Mouse (Mus musculus) adrenal gland, postnatal 14 days (tissue): ENCODE data around the gene Calml3. TPM values are rescaled to one million over a fixed set of nuclear protein-coding genes. Genes with fewer than 3 reads are reported as not detected.

Experiments used
- DNase-seq: peaks from one replicate; pipeline ENCODE4 v3.0.0; 2021; ENCODE audit warnings: mixed read lengths
- total RNA-seq: library from RNA; stranded (reverse); gene quantifications from 2 replicates; pipeline ENCODE4 v1.2.3, GENCODE M21; 2021

Gene Calml3
- total RNA-seq, 1 experiment from 2014 or later, result not detected

DNA sequence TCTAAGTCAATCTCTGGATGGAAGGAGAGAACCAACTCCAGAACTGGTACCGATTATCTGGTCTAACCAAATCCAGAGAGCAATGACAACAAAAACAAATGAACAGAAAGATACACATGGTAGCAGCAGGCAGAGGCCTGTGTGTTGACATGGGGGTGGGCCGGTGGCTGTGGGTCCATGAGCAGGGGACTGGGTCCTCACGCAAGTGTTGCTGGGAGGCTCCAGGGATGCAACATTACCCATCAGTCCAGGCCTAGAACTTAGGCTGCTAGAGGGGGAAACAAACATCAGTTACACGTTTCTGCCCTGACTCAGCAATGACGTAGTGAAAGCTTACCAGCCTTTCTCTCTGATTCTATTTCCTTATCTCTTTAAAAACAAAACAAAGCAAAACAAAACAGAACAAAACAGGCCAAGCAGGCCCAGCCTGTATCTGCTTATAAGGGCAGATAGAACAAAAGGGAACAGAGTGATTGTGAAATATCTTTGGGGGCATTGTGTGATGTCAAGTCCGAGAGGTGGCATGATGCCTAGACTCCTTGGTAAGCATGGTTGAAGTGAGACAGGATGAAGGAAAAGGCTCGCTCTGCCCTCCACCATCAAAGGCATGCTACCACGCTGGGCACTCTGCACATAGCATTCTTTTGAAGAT, 24.4 kb downstream of the Calml3 start:
- DNase-seq, result no peak

DNA sequence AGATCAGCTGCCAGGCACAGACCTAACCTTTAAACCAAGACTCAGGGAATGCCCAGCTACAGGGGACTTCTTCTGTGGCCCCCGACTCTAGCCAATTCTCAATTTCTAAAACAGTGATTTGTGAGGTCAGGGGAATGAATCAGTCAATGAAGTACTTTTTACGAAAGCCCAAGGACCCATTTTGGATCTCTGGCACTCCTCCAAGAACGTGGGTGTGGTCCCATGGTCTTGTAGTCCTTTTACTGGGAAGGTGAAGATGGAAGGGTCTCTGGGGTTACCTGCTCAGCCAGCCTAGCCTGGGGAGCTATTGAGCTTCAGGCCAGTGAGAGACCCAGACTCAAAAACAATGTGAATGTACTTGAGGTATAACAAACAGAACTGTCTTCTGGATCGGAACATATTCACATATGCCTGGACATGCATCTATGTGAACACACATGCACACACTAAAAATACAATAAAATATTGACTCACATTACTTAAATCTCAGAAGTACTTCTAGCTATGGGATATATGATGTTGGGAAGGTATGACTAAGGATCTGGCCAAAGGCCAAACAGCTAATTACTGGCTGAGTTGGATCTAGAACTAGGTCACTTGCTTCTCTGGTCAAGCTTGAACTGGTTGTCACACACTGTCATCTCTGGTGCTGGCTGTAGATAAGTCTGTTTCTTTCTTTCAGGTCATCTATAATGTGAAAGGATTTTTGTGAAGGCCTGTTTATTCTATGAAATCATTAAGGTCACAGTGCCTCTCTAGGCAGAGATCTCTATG, 25.3 kb downstream of the Calml3 start:
- DNase-seq, result peak; percentile 74

DNA sequence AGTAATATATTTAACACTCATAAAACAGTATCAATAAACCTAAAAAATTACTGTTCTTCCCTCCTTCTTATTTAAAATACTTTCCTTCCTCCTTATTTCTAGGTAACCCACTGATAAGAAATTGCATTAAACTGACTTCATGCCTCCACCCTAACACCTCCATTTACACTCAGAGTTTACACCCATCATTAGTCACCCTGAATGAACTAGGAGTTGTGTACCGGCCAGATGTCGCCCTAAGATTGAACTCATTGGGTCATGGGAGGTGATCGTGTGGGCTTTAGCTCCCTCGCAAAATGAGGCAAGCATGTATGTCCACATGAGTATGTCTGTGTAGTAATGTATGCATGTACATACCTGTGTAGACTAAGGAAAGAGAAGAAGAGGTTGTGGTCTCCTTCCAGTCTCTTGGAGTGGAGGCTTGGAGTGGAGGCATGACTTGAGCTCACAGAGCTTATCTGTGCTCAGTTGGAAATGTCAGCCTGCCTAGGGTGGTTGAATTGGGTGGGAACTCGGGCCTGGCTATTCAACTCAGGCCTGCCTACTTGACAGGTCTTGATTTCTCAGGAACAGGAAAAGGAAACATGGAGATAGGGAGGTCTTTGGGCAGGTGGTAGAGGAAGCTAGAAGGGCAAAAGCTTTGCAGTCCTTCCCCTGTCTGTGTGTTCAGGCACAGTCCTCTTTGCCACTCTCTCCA, 26.8 kb downstream of the Calml3 start:
- DNase-seq, result no peak

DNA sequence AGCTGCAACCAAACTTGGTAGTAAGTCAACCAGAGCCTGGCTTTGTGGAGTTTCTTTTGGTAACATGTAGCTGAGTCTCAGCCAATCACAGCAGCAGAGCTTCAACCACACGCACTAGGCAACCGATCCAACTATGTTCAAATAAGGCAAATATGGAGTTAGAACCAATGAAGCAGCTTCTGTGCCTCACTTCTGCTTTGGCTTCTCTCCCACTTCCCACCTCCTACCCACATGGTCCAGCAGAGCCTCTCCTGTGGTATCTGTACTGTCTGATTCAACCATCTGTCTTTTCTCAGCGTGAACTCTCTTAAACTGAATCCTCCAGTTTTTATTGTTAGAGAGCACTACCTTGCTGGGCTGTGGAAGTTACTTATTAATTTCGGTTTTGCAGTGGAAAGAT, 27.7 kb downstream of the Calml3 start:
- no peak for DNase-seq

DNA sequence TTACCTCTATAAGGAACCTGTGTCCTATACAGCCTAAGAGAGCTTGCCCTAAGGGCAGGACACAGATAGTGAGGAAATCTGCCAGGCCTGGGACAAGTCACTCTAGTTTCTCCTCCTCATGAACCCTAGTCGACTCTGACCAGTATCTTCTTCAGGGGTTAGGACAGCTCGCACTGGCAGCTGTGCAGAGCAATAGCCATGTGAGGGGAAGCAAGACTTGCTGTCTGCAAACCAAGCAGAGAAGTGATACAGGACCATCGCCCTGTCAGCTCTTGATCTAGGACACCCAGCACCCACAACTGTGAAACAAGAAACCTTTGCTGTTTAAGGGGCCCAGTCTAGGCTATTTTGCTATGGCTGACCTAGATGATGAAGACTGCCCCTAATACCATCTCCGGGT, 29.1 kb downstream of the Calml3 start:
- no peak for DNase-seq

DNA sequence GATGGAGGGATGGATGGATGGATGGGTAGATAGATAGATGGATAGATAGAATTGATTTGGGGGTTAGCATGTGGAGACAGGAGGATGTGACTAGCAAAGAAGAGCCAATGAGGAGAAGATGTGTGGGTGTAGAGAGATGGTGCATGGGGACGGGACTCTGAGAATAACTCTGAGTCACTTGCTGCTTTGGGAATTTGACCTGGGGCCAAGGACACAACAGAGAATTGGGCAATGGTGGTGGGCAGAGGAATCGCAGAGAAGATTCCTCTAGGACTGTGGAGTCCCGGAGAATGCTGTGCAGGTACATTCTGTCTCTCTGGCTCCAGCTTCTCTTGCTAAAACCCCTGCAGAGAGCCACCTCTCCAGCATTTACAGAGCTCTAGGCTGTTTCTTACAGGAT, 29.8 kb downstream of the Calml3 start:
- DNase-seq, result peak; percentile 56

DNA sequence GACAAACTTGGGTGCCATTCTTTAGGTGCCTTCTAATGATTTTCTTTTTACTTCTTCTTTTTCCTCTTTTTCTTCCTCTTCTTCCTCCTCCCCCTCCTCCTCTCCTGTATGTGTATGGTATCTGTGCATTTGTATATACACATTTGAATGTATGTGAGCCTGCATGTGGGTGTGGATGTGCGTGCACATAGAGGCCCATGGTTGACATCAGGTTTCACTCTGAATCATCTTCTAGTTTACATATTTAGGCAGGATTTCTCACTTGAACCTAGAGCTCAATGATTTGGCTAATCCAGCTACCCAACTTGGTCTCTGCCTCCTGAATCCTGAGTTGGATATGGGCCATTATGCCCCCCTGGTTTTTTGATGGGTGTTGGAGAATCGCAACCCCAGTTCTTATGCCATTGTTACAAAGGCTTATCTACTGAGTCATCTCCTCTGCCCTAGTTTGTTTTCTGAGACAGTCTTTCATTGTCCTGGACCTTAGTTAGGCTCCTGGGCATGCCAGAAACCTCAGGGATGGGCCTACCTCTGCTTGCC, 30.9 kb downstream of the Calml3 start:
- DNase-seq, result no peak

DNA sequence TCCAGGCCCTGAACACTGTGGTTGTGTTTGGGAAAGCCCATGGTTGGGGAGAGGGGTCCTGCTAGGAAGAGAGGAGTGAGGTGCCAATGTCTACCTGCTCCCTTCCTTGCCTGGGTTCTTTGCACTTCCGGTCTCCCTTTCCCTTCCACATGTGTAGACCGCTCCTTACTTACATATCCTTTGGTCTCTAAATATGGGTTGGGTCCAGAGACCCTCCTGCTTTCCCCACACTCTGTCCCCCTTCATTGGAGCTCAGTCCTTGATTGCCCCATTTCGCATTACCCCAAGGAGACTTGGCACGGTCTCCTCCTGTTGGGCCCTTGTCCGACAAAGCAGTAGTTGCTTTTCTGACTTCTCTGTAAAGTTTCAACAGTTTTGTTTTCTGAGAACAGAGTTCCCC, 32.9 kb downstream of the Calml3 start:
- no peak for DNase-seq

DNA sequence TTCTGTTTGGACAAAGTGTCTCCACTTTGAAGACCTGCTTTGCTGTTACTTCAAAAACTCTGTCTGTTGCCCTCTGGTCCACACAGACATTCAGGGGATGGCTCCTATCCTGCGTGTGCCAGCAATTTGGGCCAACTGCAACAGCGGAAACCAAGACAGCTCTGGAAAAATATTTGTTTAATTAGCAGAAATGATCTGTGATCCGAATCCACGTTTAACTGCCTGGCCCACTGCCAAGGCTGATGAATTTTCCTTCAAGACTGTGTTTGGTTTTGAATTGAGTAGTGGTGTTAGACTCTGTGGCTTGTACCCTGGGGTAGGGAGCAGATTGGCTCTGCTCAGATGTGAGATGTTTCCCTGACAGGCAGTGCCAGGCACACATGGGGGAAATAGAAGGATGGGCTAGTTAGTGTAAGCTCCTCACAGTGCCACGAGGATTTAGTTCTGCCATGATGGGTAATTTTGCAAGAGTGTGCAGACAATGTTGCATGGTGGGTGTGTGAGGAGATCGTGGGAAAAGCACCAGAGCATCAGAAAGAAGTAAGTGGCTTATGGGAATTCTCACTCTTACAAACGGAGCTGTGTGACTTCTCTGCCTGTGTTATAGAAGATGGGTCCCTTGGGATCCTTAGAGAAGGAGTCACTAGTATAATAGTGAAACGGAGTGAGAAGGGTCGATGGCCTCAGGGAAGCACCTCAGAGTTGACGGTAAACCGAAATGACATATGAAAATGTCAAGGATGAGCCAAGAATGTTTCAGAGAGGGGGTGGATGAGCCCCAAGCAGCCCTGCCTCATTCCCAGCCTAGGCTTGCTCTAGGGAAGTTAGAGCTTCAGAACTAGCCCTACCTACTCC, 33.7 kb downstream of the Calml3 start:
- peak; percentile 33 for DNase-seq

DNA sequence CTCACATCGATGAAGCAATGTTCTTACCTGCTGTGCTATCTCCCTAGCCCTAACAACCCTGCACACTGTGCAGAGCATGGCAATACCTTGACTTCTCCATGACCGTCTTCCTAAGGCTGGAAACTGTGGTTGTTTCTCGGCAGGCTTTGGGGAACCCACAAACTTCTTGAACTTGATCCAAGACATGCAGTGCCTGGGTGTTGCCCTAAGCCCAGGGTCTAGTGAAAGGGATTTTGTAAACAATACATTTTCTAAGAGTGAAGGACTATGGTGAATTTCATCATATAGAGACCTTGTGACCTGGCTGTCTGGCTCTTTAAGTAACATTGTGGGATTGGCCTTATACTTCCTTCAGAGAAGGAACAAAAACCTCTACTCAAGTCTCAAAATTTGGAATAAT, 34.6 kb downstream of the Calml3 start:
- DNase-seq, result no peak

DNA sequence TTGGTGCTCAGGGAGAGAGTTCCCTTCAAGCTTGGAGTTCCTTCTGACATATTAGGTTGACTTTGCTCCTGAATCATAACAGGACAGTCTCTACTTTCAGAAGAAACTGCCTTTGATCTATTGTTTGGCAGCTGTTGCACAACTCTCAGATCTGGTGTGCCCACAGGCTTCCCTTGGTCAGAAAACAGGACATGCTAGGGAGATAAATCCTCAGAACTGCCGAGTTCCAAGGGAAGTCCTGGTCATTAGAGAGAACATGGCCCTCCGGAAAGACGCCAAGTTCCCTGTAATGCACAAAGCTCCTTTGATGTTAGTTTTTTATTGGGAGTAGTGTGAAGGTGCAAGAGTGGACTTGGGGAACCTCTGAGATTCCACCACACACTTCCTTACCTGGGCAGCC, 35.5 kb downstream of the Calml3 start:
- DNase-seq, result peak; percentile 53

DNA sequence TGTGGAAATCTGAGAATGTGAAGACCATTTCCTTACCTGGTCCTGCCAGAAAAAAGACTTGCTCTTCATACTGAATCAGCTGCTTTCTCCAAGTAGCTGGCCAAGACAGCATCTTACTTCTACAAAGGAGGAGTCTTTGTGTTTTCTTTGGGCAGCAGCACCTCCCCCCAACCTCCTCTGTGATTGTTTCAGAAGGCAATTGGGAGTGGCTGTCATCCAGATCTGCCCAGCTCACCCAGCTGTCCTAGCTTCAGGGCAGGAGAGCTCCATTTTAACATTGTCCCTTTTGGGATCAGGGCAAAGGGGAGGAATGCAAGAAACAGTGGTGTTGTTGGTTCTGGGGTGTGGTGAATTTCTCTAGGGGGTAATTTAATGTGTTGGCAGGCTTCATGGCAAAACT, 37.0 kb downstream of the Calml3 start:
- DNase-seq, result no peak

DNA sequence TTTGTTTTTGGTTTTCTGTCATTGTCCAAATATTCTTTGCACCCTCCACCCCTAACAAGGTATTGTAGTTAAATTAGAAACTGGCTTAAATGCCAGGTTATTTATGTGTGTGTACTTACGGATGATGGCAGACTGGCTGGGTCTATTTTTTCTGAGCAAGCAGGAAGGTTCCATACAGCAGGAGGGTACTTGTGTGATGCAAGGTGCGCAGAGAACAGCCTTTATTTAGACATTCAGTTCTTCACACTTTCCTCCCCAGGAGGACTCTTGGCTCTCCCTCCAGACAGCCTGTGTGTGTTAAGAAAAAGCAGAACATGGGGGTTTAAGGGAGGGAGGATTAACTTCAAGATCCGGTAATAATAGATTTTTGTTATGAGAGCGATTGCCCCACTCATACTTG, 38.3 kb downstream of the Calml3 start:
- DNase-seq, result no peak

DNA sequence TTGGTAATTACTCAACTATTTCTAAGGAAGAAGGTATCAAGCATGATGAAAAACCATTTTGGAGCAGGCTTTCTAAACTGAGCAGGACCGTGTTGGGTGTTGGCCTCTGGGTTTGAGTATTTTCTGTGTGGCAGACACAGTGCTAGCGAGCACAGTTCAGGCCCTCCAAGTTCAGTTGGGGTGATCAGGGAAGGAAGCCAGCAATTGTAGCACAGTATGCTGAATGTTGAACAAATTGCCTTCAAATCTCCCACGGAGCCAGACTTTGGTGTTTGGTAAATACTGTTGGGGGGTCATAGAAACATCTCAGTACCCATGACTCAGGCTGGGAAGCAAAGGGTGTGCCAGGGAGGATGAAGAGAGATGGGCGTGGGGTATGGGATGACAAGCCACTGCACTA, 43.0 kb downstream of the Calml3 start:
- DNase-seq, result no peak

DNA sequence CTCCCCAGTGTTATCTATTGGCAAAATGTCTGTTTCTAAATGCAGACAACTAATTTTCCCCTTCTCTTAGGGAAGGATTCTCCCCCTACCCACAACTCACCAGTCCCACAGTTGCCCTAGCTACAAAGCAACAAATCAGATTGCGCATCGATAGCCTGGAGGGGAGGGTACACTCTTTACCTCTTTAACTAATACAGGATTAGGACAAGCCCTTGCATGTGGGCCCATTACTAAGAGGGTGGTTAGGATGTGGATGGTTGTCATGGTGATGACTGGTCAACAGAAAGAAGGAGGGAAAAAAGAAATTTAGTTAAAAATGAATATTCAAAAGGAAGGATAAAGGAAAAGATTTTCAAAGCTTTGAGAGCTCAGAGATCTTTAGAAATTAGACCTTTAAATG, 45.8 kb downstream of the Calml3 start:
- no peak for DNase-seq

DNA sequence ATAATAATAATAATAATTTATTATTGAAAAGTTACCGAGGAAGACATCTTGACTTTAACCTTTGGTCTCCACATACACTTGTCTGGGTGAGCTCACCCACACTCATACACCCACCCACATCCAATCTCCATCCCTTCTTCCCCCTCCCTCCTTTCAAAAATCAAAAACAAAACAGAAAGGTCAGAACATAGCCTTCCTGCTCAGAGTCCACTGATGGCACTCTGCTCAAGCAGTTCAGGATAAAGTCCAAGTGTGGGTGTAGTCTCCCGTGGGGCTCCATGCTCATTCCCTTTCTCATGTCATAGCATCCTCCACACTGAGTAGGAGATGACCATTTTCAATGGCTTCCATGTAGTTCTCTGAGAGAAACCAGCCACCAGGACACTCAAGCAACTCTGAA, 50.8 kb downstream of the Calml3 start:
- no peak for DNase-seq

Other genes with a start within 250 kb of the Calml3 start
- gene Fam208b, start 193.2 kb downstream of the Calml3 start, total RNA-seq, result 22.1 and 27.9 TPM in 2 replicates
- gene Asb13, start 170.3 kb downstream of the Calml3 start, total RNA-seq, result 11.6 and 12.5 TPM in 2 replicates
- gene Calm4, start 33.4 kb upstream of the Calml3 start, total RNA-seq, result not detected in 2 replicates
- gene Calm5, start 49.9 kb upstream of the Calml3 start, total RNA-seq, result not detected in 2 replicates
- 89.3 and 110 TPM in 2 replicates for gene Net1, start 113.9 kb upstream of the Calml3 start, total RNA-seq
- gene Tubal3, start 114.0 kb upstream of the Calml3 start, total RNA-seq, result not detected in 2 replicates
- gene Ucn3, start 141.0 kb upstream of the Calml3 start, total RNA-seq, result not detected in 2 replicates
- gene Akr1c14, start 244.7 kb upstream of the Calml3 start, total RNA-seq, result 4.2 and 21.4 TPM in 2 replicates